Mouse (Mus musculus): ENCODE results near the gene Frmd3. TPM values are rescaled to one million over a fixed set of nuclear protein-coding genes. Genes with fewer than 3 reads are reported as not detected.
A peak's percentile ranks its signal among the peaks of the same experiment; 100 is the strongest.

The Frmd3 gene
- total and polyA plus RNA-seq, 3 experiments: not detected

DNA sequence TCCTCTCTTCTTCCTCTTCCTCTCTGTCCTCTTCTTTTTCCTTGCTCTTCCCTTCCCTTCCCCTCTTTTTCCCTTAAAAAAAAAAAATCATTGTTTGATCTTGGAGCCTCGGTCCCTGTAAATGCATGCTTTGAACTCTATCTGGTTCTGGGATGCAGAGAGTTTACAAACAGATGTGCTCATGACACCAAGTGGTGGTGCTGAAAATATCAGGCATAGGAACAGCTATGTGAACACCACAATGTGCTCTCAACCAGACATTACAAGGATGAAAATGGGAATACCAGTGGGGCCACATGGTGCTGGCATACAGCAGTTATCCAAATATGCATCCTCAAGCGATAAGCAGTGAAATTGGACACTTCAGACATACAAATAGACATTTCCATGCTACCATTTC is 211.0 kb downstream of the Frmd3 start:
- H3K79me2 ChIP-seq (ENCODE audit: control insufficient read depth, insufficient read depth, low read length, poor library complexity): no peaks in the 10 kb centered on the region
- H3K36me3 ChIP-seq (ENCODE audit: control insufficient read depth in 1 of 2, insufficient read depth in 2 of 2, low read length in 2 of 2): no peaks in the 10 kb centered on the region
- no peak overlapping the region for H3K4me3 ChIP-seq (ENCODE audit: control insufficient read depth in 1 of 2, insufficient read depth in 1 of 2, low read depth in 2 of 2, low read length in 2 of 2)
- H3K9me3 ChIP-seq (replicated peaks; ENCODE audit: insufficient read depth, low read length): no peaks in the 10 kb centered on the region
- no peak overlapping the region for H3K27ac ChIP-seq (ENCODE audit: control insufficient read depth, low read depth, low read length)
- no peaks in the 10 kb centered on the region for H3K27me3 ChIP-seq (ENCODE audit: control insufficient read depth in 1 of 2, insufficient read depth in 2 of 2, low read length in 2 of 2)
- no peak for DNase-seq (ENCODE audit: low read depth, low spot score)
- TF ChIP-seq GATA1 (IDR thresholded peaks at IDR 0.05; ENCODE audit: low read depth, low read length) (no peak), POLR2A (IDR thresholded peaks at IDR 0.05; ENCODE audit: control insufficient read depth in 1 of 2, insufficient read depth in 1 of 2, low read depth in 1 of 2, low read length in 2 of 2, poor library complexity in 1 of 2) (no peak), CHD1 (IDR thresholded peaks at IDR 0.05; ENCODE audit: low read depth, low read length) (no peak), SMC3 (IDR thresholded peaks at IDR 0.05; ENCODE audit: low read depth, low read length) (0 out of 2 replicates have a peak, but pooled peaks have one; percentile 4), USF1 (IDR thresholded peaks at IDR 0.05; ENCODE audit: low read depth, low read length) (no peak)
- H3K9ac ChIP-seq (ENCODE audit: control insufficient read depth, low read depth, low read length, poor library complexity, severe bottlenecking): no peak overlapping the region
- H3K4me1 ChIP-seq (ENCODE audit: control insufficient read depth in 1 of 2, insufficient read depth in 2 of 2, low read length in 2 of 2): no peaks in the 10 kb centered on the region

DNA sequence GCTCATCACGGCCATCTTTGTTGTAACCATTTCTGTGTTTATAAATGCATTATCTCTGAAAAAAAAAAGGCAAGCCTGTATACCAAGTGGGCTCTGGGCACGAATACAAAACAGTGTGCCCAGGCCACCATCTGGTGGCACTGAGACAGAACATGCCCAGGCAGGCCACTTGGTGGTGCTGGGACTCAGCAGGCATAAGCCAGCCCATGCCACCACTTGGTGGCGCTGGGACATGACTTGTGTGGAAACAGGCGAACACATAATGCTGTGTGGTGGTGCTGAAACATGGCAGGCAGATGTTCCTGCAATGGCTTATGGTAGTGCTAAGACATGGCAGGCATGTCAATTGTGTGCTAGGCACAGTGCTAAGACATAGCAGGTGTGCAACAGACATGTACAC is 217.8 kb downstream of the Frmd3 start:
- Histone ChIP-seq H3K36me3 (ENCODE audit: control insufficient read depth in 1 of 2, insufficient read depth in 2 of 2, low read length in 2 of 2) (no peaks in the 10 kb centered on the region), H3K79me2 (ENCODE audit: control insufficient read depth, insufficient read depth, low read length, poor library complexity) (no peaks in the 10 kb centered on the region), H3K27ac (ENCODE audit: control insufficient read depth, low read depth, low read length) (no peak overlapping the region), H3K27me3 (ENCODE audit: control insufficient read depth in 1 of 2, insufficient read depth in 2 of 2, low read length in 2 of 2) (no peaks in the 10 kb centered on the region), H3K4me1 (ENCODE audit: control insufficient read depth in 1 of 2, insufficient read depth in 2 of 2, low read length in 2 of 2) (no peaks in the 10 kb centered on the region), H3K9me3 (replicated peaks; ENCODE audit: insufficient read depth, low read length) (no peaks in the 10 kb centered on the region), H3K4me3 (ENCODE audit: control insufficient read depth in 1 of 2, insufficient read depth in 1 of 2, low read depth in 2 of 2, low read length in 2 of 2) (no peak overlapping the region), H3K9ac (ENCODE audit: control insufficient read depth, low read depth, low read length, poor library complexity, severe bottlenecking) (no peak overlapping the region)
- peak; percentile 10 for DNase-seq (ENCODE audit: low read depth, low spot score)
- TF ChIP-seq POLR2A (IDR thresholded peaks at IDR 0.05; ENCODE audit: control insufficient read depth in 1 of 2, insufficient read depth in 1 of 2, low read depth in 1 of 2, low read length in 2 of 2, poor library complexity in 1 of 2) (no peak), SMC3 (IDR thresholded peaks at IDR 0.05; ENCODE audit: low read depth, low read length) (peak; percentile 14; the same call in 1 of the 2 replicates), USF2 (IDR thresholded peaks at IDR 0.05; ENCODE audit: borderline replicate concordance in 1 of 2, insufficient read depth in 1 of 2, low read depth in 1 of 2, low read length in 2 of 2) (no peak), ZMIZ1 (IDR thresholded peaks at IDR 0.05; ENCODE audit: low read depth, low read length) (no peak), NRF1 (IDR thresholded peaks at IDR 0.05; ENCODE audit: insufficient read depth, low read depth, low read length, poor library complexity, severe bottlenecking) (no peak), CTCF (IDR thresholded peaks at IDR 0.05 in 2 of 3, conservative IDR thresholded peaks at IDR 0.05 in 1 of 3; ENCODE audit: control insufficient read depth in 1 of 3, insufficient read depth in 1 of 3, low read depth in 2 of 3, low read length in 3 of 3, poor library complexity in 1 of 3, severe bottlenecking in 1 of 3) (peak in 2 of 3 experiments; percentile 8 to 50; a peak in 2 of 6 replicates), USF1 (IDR thresholded peaks at IDR 0.05; ENCODE audit: low read depth, low read length) (no peak), KAT2A (conservative IDR thresholded peaks at IDR 0.05; ENCODE audit: low read depth, low read length) (no peak), MXI1 (IDR thresholded peaks at IDR 0.05; ENCODE audit: low read depth, low read length) (no peak)

DNA sequence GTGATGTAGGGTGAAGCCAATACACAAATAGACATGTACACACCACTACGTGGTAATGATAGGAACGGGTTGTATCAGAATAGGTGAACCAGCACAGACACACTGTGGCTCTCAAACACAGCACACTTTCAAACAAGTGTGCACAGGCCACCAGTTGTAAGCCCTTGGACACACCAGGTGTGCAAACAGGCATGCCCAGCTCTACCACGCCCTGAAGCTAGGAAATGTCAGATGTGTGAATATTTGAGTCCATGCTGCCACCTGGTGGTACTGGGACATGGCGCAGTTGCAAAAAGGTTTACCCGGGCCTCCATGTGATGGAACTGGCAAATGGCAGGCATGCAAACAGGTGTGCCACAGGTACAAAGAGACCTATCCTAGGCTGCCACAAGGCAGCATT is 218.2 kb downstream of the Frmd3 start:
- TF ChIP-seq RAD21 (IDR thresholded peaks at IDR 0.05; ENCODE audit: low read depth, low read length): peak; percentile 58
- peak; percentile 61 for TF ChIP-seq SMC3 (IDR thresholded peaks at IDR 0.05; ENCODE audit: low read depth, low read length)
- TF ChIP-seq BHLHE40 (IDR thresholded peaks at IDR 0.05; ENCODE audit: borderline replicate concordance, low read depth, low read length): no peak
- TF ChIP-seq ZC3H11A (IDR thresholded peaks at IDR 0.05; ENCODE audit: low read depth, low read length): peak; percentile 33; the same call in 1 of the 2 replicates
- peak; percentile 57 to 69 (median 67) for TF ChIP-seq CTCF (IDR thresholded peaks at IDR 0.05 in 2 of 3, conservative IDR thresholded peaks at IDR 0.05 in 1 of 3; ENCODE audit: control insufficient read depth in 1 of 3, insufficient read depth in 1 of 3, low read depth in 2 of 3, low read length in 3 of 3, poor library complexity in 1 of 3, severe bottlenecking in 1 of 3)
- TF ChIP-seq HCFC1 (IDR thresholded peaks at IDR 0.05; ENCODE audit: low read depth, low read length): no peak
- Histone ChIP-seq H3K27ac (ENCODE audit: control insufficient read depth, low read depth, low read length) (no peak overlapping the region), H3K36me3 (ENCODE audit: control insufficient read depth in 1 of 2, insufficient read depth in 2 of 2, low read length in 2 of 2) (no peaks in the 10 kb centered on the region), H3K4me3 (ENCODE audit: control insufficient read depth in 1 of 2, insufficient read depth in 1 of 2, low read depth in 2 of 2, low read length in 2 of 2) (no peak overlapping the region), H3K27me3 (ENCODE audit: control insufficient read depth in 1 of 2, insufficient read depth in 2 of 2, low read length in 2 of 2) (no peaks in the 10 kb centered on the region), H3K9me3 (replicated peaks; ENCODE audit: insufficient read depth, low read length) (no peaks in the 10 kb centered on the region), H3K4me1 (ENCODE audit: control insufficient read depth in 1 of 2, insufficient read depth in 2 of 2, low read length in 2 of 2) (no peaks in the 10 kb centered on the region), H3K9ac (ENCODE audit: control insufficient read depth, low read depth, low read length, poor library complexity, severe bottlenecking) (no peak overlapping the region), H3K79me2 (ENCODE audit: control insufficient read depth, insufficient read depth, low read length, poor library complexity) (no peaks in the 10 kb centered on the region)
- DNase-seq (ENCODE audit: low read depth, low spot score): peak; percentile 53

Measured in MEL (cell line).